Mouse (Mus musculus) midbrain, embryonic 13.5 days (tissue): ENCODE data around the gene Morn3. TPM values are rescaled to one million over a fixed set of nuclear protein-coding genes. Genes with fewer than 3 reads are reported as not detected.

Experiments
- ATAC-seq: fragments of 200-750 bp; cut with Nextera tagmentation; 2 replicates; pipeline ENCODE4 v1.8.0; 2017; ENCODE audit warnings: mild to moderate bottlenecking, moderate TSS enrichment, moderate library complexity
- H3K27ac ChIP-seq: fragments of 300-500 bp; sonication (generic); 2 replicates; pipeline ENCODE4 v1.5.1; 2015; ENCODE audit warnings: inconsistent platforms, mild to moderate bottlenecking, moderate library complexity
- H3K27me3 ChIP-seq: fragments of 300-500 bp; sonication (generic); 2 replicates; pipeline ENCODE4 v1.6.1; 2015; ENCODE audit warnings: mild to moderate bottlenecking, inconsistent platforms
- H3K36me3 ChIP-seq: fragments of 300-500 bp; sonication (generic); 2 replicates; pipeline ENCODE4 v1.6.1; 2015; ENCODE audit warnings: mild to moderate bottlenecking, inconsistent platforms
- H3K4me1 ChIP-seq: fragments of 300-500 bp; sonication (generic); replicated peaks from 2 replicates; pipeline ENCODE4 v1.6.1; 2015; ENCODE audit warnings: inconsistent platforms
- H3K4me2 ChIP-seq: fragments of 300-500 bp; sonication (generic); replicated peaks from 2 replicates; pipeline ENCODE4 v1.6.1; 2015; ENCODE audit warnings: moderate library complexity, mild to moderate bottlenecking, inconsistent platforms
- H3K4me3 ChIP-seq: fragments of 300-500 bp; sonication (generic); replicated peaks from 2 replicates; pipeline ENCODE4 v1.5.1; 2015; ENCODE audit warnings: mild to moderate bottlenecking, inconsistent platforms
- H3K9ac ChIP-seq: fragments of 300-500 bp; sonication (generic); replicated peaks from 2 replicates; pipeline ENCODE4 v1.6.1; 2015; ENCODE audit warnings: mild to moderate bottlenecking, inconsistent platforms
- H3K9me3 ChIP-seq: fragments of 300-500 bp; sonication (generic); 2 replicates; pipeline ENCODE4 v1.6.1; 2016; ENCODE audit warnings: mild to moderate bottlenecking, inconsistent platforms
- WGBS: fragments of 180-500 bp; shearing (Covaris S2); methylation state at CpG from one replicate; pipeline ENCODE4 v1.1.7; 2015; 5-methylcytosine and 5-hydroxymethylcytosine counted together
- polyA plus RNA-seq: library from polyadenylated mRNA; unstranded; fragments of >200 nt; fragmentation: Nextera tagmentation; extraction: Ambion mirVana; gene quantifications from 2 replicates; pipeline ENCODE4 v1.2.1, GENCODE M21; 2015

Gene Morn3
- polyA plus RNA-seq, 1 experiment from 2014 or later: 0.32 TPM

DNA sequence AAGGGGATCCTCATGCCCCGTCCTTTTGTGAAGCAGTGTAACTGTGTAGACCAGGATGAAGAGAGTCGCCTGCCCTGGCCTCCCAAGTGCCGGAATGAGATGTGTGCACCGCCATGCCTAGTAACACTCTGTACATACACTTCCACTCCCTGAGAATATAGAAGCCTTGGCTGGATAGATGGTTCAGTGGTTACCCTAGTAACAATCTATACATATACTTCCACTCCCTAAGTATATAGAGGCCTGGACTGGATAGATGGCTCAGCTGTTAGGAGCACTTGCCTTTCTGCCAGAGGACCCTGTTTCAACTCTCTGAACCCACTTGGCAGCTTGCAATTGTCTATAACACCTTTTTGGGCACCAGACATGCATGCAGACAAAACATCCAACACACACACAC, 11.7 kb downstream of the Morn3 start:
- no peaks in the 10 kb centered on the region; the same call in 1 of the 2 replicates for H3K27me3 ChIP-seq
- peaks cover 7% of the 10 kb centered on the region; the same call in 1 of the 2 replicates for H3K4me1 ChIP-seq
- H3K9me3 ChIP-seq: no peaks in the 10 kb centered on the region

DNA sequence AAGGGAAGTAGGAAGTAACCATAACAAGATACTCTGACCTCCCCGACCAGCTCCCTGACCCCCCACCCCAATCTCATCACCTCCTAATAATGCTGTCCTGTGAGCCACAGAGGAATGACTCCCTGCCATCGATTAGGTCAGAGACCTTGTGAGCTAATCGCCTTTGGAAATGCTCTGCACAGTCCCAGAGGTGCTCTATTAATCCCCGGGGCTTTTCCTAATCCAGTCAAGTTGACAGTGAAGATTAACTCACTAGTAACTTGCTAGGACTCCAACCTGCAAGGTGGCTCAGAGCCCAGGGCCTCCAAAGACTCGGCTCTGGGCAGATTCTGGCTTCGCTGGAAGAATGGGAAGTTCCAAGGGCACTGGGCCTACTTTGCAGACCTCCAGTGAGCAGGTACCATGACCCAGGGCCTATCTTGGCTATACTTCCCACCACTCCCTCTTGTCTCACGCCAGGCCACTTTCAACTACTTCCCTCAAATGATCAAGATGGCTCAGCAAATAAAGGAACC, 13.1 kb downstream of the Morn3 start:
- ATAC-seq: no peak
- no peak overlapping the region for H3K4me3 ChIP-seq
- H3K4me1 ChIP-seq: no peaks in the 10 kb centered on the region
- no peak overlapping the region for H3K27ac ChIP-seq
- H3K9ac ChIP-seq: no peak overlapping the region
- H3K27me3 ChIP-seq: no peaks in the 10 kb centered on the region
- H3K9me3 ChIP-seq: no peaks in the 10 kb centered on the region
- H3K36me3 ChIP-seq: peaks cover 25% of the 10 kb centered on the region
- 64% methylated on average over 7 of the region's 7 CpGs for WGBS
- H3K4me2 ChIP-seq: no peak overlapping the region

More for the DNA sequence above, 11.7 kb downstream of the Morn3 start:
- 90% methylated on average over 4 of the region's 4 CpGs for WGBS
- Histone ChIP-seq H3K27ac (no peak overlapping the region), H3K9ac (no peak overlapping the region), H3K36me3 (peaks cover 13% of the 10 kb centered on the region), H3K4me3 (no peak overlapping the region), H3K4me2 (no peak overlapping the region)
- no peak for ATAC-seq

DNA sequence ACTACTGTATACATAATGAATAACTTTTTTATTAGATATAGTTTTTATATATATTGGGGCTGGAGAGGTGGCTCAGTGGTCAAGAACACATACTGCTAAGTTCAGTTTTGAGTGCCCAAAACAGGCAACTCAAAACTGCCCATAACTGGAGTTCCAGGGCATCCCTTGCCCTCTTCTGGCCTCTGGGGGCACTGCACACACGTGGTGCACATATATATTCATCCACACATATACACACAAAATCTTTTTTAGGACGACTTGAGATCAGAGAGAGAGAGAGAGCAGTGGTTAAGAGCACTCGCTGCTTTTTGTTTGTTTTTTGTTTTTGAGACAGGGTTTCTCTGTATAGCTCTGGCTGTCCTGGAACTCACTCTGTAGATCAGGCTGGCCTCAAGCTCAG, 15.5 kb downstream of the Morn3 start:
- ATAC-seq: no peak
- Histone ChIP-seq H3K36me3 (peaks cover 25% of the 10 kb centered on the region), H3K4me2 (no peak overlapping the region), H3K4me3 (no peak overlapping the region), H3K9me3 (no peaks in the 10 kb centered on the region), H3K27me3 (no peaks in the 10 kb centered on the region), H3K27ac (no peak overlapping the region), H3K4me1 (no peaks in the 10 kb centered on the region), H3K9ac (no peak overlapping the region)
- 91% methylated on average over 3 of the region's 3 CpGs for WGBS

DNA sequence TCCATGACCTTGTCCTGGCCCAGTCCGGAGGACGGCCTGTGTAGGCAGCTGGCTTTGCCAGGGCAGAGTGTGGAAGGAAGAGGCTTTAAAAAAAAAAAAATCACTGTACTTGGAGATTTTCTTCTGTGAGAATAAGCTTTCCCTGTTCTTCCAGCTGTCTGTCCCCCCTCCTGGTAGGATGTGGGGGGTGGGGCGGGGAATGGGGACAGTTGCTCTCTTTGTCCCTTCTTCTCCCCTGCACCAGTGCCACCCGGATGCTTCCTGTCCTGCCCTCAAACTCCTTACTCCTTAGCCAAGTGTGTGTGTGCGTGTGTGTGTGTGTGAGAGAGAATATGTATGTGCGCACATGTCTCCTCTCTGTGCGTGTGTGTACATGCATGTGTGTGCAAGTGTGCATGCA, 17.1 kb downstream of the Morn3 start:
- no peak overlapping the region for H3K4me2 ChIP-seq
- ATAC-seq: no peak
- H3K4me1 ChIP-seq: no peaks in the 10 kb centered on the region
- WGBS: 93% methylated on average over 7 of the region's 7 CpGs
- H3K27me3 ChIP-seq: no peaks in the 10 kb centered on the region
- H3K27ac ChIP-seq: no peak overlapping the region
- no peak overlapping the region for H3K4me3 ChIP-seq
- peaks cover 25% of the 10 kb centered on the region for H3K36me3 ChIP-seq
- H3K9ac ChIP-seq: no peak overlapping the region
- no peaks in the 10 kb centered on the region for H3K9me3 ChIP-seq

DNA sequence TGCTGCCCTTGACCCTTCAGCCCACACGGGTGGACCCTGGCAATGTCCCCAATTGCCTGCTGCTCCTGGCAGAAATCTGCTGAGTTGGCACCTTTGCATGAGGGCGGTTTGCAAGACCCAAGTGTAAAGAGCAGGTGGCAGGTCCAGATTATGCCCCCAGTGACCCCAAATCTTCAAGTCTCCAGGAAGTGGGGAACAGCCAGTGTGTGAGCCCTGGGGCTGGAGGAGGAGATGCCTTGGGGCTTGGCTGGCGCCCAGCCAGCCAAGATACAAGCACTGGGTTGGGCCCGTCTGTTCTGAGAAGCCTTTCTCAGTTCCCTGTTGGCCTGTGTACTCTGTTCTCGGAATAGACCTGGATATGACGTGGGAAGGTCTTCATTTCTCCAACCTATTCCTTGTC, 19.4 kb downstream of the Morn3 start:
- Histone ChIP-seq H3K9me3 (no peaks in the 10 kb centered on the region), H3K27me3 (no peaks in the 10 kb centered on the region), H3K4me2 (no peak overlapping the region), H3K4me1 (no peaks in the 10 kb centered on the region), H3K36me3 (peaks cover 25% of the 10 kb centered on the region), H3K9ac (no peak overlapping the region), H3K4me3 (no peak overlapping the region), H3K27ac (no peak overlapping the region)
- 83% methylated on average over 6 of the region's 6 CpGs for WGBS
- ATAC-seq: no peak

DNA sequence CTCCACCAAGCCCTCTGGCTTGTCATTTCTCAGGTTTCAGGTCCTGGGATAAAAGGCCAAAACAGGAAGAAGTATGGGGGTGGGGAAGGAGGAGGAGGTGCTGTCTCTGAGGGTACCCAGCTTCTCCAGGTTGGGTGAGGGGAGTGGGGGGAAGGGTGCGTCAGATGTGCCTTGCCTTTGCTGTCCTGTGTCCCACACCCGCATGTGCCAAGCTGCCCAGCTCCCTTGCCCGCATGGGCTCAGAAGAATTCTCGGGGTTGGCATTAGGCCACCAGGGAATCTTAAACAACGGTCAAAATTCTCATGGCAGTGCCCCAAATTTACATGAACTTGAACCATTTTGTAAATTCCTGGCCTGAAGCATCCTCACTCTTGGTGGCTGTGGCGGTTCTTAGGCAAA, 20.4 kb downstream of the Morn3 start:
- 77% methylated on average over 6 of the region's 6 CpGs for WGBS
- no peaks in the 10 kb centered on the region for H3K4me1 ChIP-seq
- no peak for ATAC-seq
- no peak overlapping the region for H3K4me2 ChIP-seq
- no peak overlapping the region for H3K27ac ChIP-seq
- H3K36me3 ChIP-seq: peaks cover 19% of the 10 kb centered on the region
- H3K9ac ChIP-seq: no peak overlapping the region
- H3K27me3 ChIP-seq: no peaks in the 10 kb centered on the region
- H3K4me3 ChIP-seq: no peak overlapping the region
- no peaks in the 10 kb centered on the region for H3K9me3 ChIP-seq

DNA sequence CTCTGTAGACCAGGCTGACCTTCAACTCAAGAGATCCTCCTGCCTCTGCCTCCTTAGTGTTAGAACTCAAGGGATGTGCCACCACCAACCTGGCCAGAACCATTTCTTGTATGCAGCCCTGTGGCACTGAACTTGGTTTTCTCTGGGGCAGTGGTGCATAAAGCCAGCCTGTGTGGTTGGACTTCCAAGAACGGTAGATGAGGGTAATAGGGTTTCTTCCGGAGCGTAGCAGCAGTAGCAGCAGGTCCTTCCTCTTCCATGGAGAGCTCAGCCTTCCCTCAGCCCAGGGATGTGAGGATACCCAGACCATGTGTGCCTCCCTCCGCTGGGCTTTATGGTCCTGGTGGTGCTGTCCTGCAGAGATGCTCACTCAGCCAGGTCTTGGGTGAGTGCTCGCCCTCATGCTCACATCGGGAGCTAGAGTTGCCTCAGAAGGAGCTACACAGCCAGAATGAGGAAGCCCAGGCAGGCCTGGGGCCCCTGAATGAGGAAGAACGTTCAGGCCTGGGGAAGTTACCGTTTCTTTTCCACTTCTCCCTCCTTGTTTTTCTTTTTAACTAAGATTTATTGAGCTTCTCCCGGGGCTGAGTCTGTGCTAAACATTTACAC, 21.7 kb downstream of the Morn3 start:
- peaks cover 12% of the 10 kb centered on the region; the same call in 1 of the 2 replicates for H3K36me3 ChIP-seq
- ATAC-seq: no peak
- no peak overlapping the region for H3K4me2 ChIP-seq
- H3K27me3 ChIP-seq: no peaks in the 10 kb centered on the region
- no peak overlapping the region for H3K4me3 ChIP-seq
- H3K4me1 ChIP-seq: peaks cover 3% of the 10 kb centered on the region
- H3K9ac ChIP-seq: no peak overlapping the region
- WGBS: 88% methylated on average over 9 of the region's 9 CpGs
- H3K27ac ChIP-seq: no peak overlapping the region
- H3K9me3 ChIP-seq: no peaks in the 10 kb centered on the region

DNA sequence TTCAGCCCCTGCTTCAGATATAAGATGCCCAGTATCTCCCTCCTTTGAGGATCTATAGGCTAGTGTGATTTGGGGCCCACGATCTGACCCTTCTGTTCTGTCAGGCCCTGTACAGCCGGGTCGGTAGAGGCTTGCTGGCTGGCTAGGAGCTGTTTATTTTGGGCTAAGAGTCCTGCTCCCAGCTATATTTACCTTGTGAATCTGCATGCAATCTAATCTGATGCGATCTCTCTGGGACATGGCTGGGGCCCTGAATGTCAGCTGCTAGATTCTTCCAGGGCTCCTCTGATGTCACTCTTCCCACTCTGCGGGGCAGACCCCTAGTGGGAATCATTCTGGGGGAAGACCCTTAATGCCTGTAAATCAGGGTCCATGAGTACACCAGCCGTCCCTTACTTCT, 22.5 kb downstream of the Morn3 start:
- H3K27me3 ChIP-seq: no peaks in the 10 kb centered on the region
- H3K4me1 ChIP-seq: peaks cover 11% of the 10 kb centered on the region
- ATAC-seq: no peak
- 93% methylated on average over 6 of the region's 6 CpGs for WGBS
- H3K9me3 ChIP-seq: no peaks in the 10 kb centered on the region
- no peak overlapping the region for H3K9ac ChIP-seq
- no peak overlapping the region for H3K4me2 ChIP-seq
- no peak overlapping the region for H3K27ac ChIP-seq
- peaks cover 4% of the 10 kb centered on the region; the same call in 1 of the 2 replicates for H3K36me3 ChIP-seq
- H3K4me3 ChIP-seq: no peak overlapping the region

DNA sequence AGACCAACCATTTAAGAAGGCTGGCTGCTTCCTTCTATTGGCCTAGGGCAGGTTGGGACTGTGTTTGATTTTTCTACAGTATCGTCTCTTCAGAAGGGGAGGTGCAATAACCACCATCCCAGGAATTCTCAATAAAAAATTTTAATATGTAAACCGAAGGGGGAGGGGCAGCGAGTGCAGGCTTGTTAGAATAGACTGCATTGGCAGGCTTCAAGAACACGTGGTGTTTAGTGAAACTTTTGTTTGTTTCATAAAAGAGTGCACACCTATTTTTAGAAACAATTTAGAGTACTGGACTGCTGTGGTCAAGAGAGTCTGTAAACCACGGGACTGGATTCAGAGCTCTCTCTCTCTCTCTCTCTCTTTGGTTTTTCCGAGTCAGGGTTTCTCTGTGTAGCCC, 23.8 kb downstream of the Morn3 start:
- Histone ChIP-seq H3K27me3 (no peaks in the 10 kb centered on the region), H3K4me1 (peaks cover 24% of the 10 kb centered on the region), H3K9ac (no peak overlapping the region), H3K36me3 (no peaks in the 10 kb centered on the region), H3K4me2 (no peak overlapping the region), H3K4me3 (no peak overlapping the region), H3K9me3 (no peaks in the 10 kb centered on the region), H3K27ac (no peak overlapping the region)
- WGBS: 85% methylated on average over 6 of the region's 6 CpGs
- no peak for ATAC-seq

DNA sequence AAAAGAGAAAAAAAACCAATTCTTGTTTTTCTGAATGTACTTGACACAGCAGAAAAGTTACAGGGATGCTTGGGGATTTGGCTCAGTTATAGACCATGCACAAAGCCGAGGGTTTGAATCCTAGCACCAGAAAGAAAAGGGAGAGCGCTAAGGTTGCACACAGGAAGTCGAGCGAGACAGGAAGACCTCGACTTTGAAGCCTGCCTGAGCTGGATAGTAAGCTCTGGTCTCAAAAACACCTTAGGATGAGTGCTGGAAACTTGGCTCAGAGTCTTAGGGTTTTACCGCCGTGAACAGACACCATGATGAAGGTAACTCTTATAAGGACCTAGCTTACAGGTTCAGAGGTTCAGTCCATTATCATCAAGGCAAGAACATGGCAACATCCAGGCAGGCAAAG, 25.4 kb downstream of the Morn3 start:
- Histone ChIP-seq H3K36me3 (no peaks in the 10 kb centered on the region), H3K4me1 (peaks cover 33% of the 10 kb centered on the region), H3K4me2 (no peak overlapping the region), H3K9ac (no peak overlapping the region), H3K9me3 (no peaks in the 10 kb centered on the region), H3K27me3 (no peaks in the 10 kb centered on the region), H3K4me3 (no peak overlapping the region), H3K27ac (no peak overlapping the region)
- ATAC-seq: no peak
- WGBS: 93% methylated on average over 7 of the region's 7 CpGs

DNA sequence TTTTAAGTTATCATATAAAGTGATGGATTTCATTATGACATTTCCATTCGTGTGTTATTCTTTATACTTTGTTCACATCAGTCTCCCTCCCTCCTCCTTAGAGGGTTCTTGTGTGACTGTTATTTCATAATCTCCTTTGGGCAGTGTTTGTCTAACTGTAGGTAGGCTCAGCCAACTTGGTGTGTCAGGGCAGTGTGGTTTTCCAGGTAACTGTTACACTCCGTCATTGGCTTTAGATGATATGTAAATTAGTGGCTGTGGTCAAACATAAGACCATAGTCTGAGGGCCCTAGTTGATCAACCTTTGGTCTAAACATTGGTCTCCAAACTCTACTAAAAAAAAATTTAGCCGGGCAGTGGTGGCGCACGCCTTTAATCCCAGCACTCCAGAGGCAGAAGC, 26.4 kb downstream of the Morn3 start:
- H3K9me3 ChIP-seq: no peaks in the 10 kb centered on the region
- peaks cover 43% of the 10 kb centered on the region for H3K4me1 ChIP-seq
- no peak overlapping the region for H3K4me3 ChIP-seq
- no peak overlapping the region for H3K4me2 ChIP-seq
- peak overlapping the region; percentile 77; the same call in 1 of the 2 replicates for H3K27ac ChIP-seq
- WGBS: 91% methylated on average over 5 of the region's 5 CpGs
- no peak for ATAC-seq
- no peak overlapping the region for H3K9ac ChIP-seq
- no peaks in the 10 kb centered on the region for H3K36me3 ChIP-seq
- no peaks in the 10 kb centered on the region for H3K27me3 ChIP-seq

DNA sequence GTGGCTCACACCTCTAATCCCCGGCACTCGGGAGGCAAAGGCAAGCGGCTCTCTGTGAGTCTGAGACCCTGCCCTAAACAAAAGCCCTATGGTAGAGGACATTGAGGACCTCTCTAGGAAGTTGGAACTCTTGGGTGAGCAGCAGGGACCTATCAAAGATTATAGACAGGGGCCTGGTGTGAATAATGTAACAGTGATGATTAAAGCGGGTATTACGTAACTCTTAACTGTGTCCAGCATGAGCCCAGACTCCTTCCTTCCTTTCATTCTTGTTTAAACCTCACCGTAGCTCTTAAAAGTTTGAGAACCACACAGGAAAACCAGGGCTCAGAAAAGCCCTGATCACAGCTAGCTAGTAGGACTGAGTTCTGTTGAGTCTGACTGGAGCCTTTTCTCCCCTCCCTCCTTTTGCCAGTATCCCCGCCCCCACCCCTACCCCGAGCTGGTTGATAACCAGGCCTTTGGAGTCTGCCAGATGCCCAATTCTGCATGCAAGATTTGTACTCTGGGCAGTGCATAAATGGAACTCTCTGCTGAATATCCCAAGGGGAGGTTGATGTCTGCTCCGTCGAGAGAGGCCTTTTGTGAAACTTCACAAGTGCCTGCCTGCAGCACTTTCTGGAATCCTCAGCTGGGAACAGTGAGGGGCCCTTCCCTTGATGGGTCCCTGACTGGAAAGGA, 27.3 kb downstream of the Morn3 start:
- Histone ChIP-seq H3K4me1 (peaks cover 46% of the 10 kb centered on the region), H3K27ac (peak overlapping the region; percentile 77), H3K27me3 (no peaks in the 10 kb centered on the region), H3K9ac (0 out of 2 replicates have a peak overlapping the region, but pooled peaks have one; percentile 39), H3K4me3 (no peak overlapping the region), H3K36me3 (no peaks in the 10 kb centered on the region), H3K9me3 (no peaks in the 10 kb centered on the region), H3K4me2 (peak overlapping the region; percentile 16)
- 0 out of 2 replicates have a peak, but pooled peaks have one; percentile 41 for ATAC-seq
- 37% methylated on average over 10 of the region's 10 CpGs for WGBS
